Comparison of ENCODE assay signal across 15 mouse cellular contexts in the genomic region with DNA sequence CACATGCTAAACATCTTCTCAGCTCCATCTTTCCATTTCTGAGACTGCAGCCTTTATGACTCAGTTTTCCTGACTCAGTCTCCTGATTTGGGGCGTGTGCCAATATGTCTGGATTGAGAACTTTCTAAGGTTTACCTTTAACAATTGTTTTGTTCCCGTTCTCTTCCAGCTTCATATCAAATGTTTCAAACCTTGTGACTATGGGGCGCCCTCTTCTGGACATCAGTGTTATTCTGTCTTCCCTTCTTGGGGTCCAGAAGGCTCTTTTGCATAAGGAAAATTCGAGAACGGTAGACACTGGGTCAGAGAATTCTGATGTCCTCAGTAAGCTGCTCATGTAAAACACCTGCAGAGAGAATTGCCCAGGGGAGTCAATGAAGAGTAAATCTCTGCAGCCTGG. TPM values are rescaled to one million over a fixed set of nuclear protein-coding genes. Genes with fewer than 3 reads are reported as not detected.
DNase-seq lines count a peak whose midpoint lies in the region; ATAC-seq and TF ChIP-seq lines count a peak whose summit lies in the region.
"Not testable (repeated sequence)": the region's sequence is repeated elsewhere in the genome, so short reads cannot be mapped to it uniquely, and the experiment has no call there.
"Had no signal": no experiment of that assay in that cellular context is flagged by ENCODE, and none has a peak within 500 bp of the region (broad histone marks: within the 10 kb centered on the region; RNA-seq: fewer than 3 reads in every experiment).

No protein-coding gene starts in this region.

- not testable (repeated sequence) for H3K4me1 ChIP-seq in heart, adult 2 months (ENCODE audit: control insufficient read depth, insufficient read depth, low read length); lung, embryonic 14.5 days (ENCODE audit: insufficient read depth)

- 0 out of 2 replicates have a peak, but pooled peaks have one; percentile 16 for TF ChIP-seq CTCF in heart, adult 2 months (IDR thresholded peaks at IDR 0.05)
- TF ChIP-seq CTCF in lung, embryonic 14.5 days (IDR thresholded peaks at IDR 0.05; ENCODE audit: low read depth) = peak; percentile 32; the same call in 1 of the 2 replicates

- peak; percentile 34 for DNase-seq in 416B (ENCODE audit: low read depth)
- DNase-seq in adrenal gland, adult (ENCODE audit: inconsistent age in 2 of 2, low spot score in 1 of 2) = peak; percentile 37 to 82
- DNase-seq in cerebellum, postnatal 10 days = peak; percentile 53 to 55
- DNase-seq in heart, adult 2 months = not testable (repeated sequence)
- DNase-seq in kidney, adult 9 months = peak; percentile 59
- DNase-seq in layer of hippocampus, postnatal 25 days (ENCODE audit: extremely low spot score in 1 of 2, low spot score in 1 of 2) = peak; percentile 17 to 64
- peak; percentile 49 for DNase-seq in lung, embryonic 14.5 days
- peak; percentile 35 to 42 for DNase-seq in right cerebral cortex, adult 2 months (ENCODE audit: low spot score in 2 of 2)

- not testable (repeated sequence) for H3K4me2 ChIP-seq in lung, embryonic 14.5 days

- intact Hi-C loops in heart, adult 2 months (cut with DNase I) = not testable (repeated sequence)

- H3K9me3 ChIP-seq in lung, embryonic 14.5 days (ENCODE audit: low read depth, low read length) = not testable (repeated sequence)

- H3K9ac ChIP-seq in heart, adult 2 months (ENCODE audit: low read depth, low read length); lung, embryonic 14.5 days: not testable (repeated sequence)

- WGBS in heart, adult 2 months = 36% methylated on average over 5 of the region's 5 CpGs
- WGBS in lung, embryonic 14.5 days = 34% methylated on average over 5 of the region's 5 CpGs

- not testable (repeated sequence) for H3K36me3 ChIP-seq in heart, adult 2 months (ENCODE audit: control insufficient read depth, insufficient read depth, low read length); lung, embryonic 14.5 days (ENCODE audit: insufficient read depth)

- not testable (repeated sequence) for H3K27ac ChIP-seq in heart, adult 2 months; lung, embryonic 14.5 days (ENCODE audit: low read depth)

- H3K27me3 ChIP-seq in heart, adult 2 months (ENCODE audit: control insufficient read depth, insufficient read depth, low read length); lung, embryonic 14.5 days (ENCODE audit: insufficient read depth, low read length): not testable (repeated sequence)

- not testable (repeated sequence) for TF ChIP-seq POLR2A in heart, adult 2 months (IDR thresholded peaks at IDR 0.05; ENCODE audit: insufficient read depth, low read depth, low read length)

- ATAC-seq in lung, embryonic 14.5 days (ENCODE audit: insufficient read depth) = not testable (repeated sequence)

- TF ChIP-seq EP300 in heart, adult 2 months (IDR thresholded peaks at IDR 0.05; ENCODE audit: insufficient read depth, low read depth, low read length) = not testable (repeated sequence)

- not testable (repeated sequence) for H3K4me3 ChIP-seq in heart, adult 2 months; lung, embryonic 14.5 days (ENCODE audit: low read depth, low read length)

- H3K79me2 ChIP-seq in heart, adult 2 months (replicated peaks; ENCODE audit: control insufficient read depth, insufficient read depth, low read length) = not testable (repeated sequence)

RNA-seq across cellular contexts. Expression of gene Fbxw24, which starts 19.0 kb away (rescaled TPM):
- total RNA-seq in heart, adult 2 months (2021) = not detected
- not detected in 2 replicates for polyA plus RNA-seq in heart, adult 2 months (2012; rRNA removed)
- total RNA-seq in layer of hippocampus, postnatal 25 days (2021) = not detected
- not detected in 2 replicates for polyA plus RNA-seq in lung, embryonic 14.5 days (2014; fragmentation: Nextera tagmentation; extraction: Ambion mirVana)
- total RNA-seq: common myeloid progenitor, adult 5-6 weeks; gastrocnemius, postnatal 4 days; heart, postnatal 25 days had no signal
- polyA plus RNA-seq: forebrain, embryonic 12.5 days; lung, embryonic 16.5 days; midbrain, embryonic 16.5 days; stomach, embryonic 16.5 days had no signal

RNA-seq across cellular contexts. Expression of gene Fbxw15, which starts 38.8 kb away (rescaled TPM):
- not detected for total RNA-seq in heart, adult 2 months (2021)
- polyA plus RNA-seq in heart, adult 2 months (2012; rRNA removed) = not detected in 2 replicates
- total RNA-seq in layer of hippocampus, postnatal 25 days (2021) = not detected
- polyA plus RNA-seq in lung, embryonic 14.5 days (2014; fragmentation: Nextera tagmentation; extraction: Ambion mirVana) = not detected in 2 replicates
- total RNA-seq: common myeloid progenitor, adult 5-6 weeks; gastrocnemius, postnatal 4 days; heart, postnatal 25 days had no signal
- polyA plus RNA-seq: forebrain, embryonic 12.5 days; lung, embryonic 16.5 days; midbrain, embryonic 16.5 days; stomach, embryonic 16.5 days had no signal

RNA-seq across cellular contexts. Expression of gene Fbxw25, which starts 57.6 kb away (rescaled TPM):
- total RNA-seq in heart, adult 2 months (2021) = not detected
- polyA plus RNA-seq in heart, adult 2 months (2012; rRNA removed) = not detected in 2 replicates
- total RNA-seq in layer of hippocampus, postnatal 25 days (2021) = not detected
- not detected in 2 replicates for polyA plus RNA-seq in lung, embryonic 14.5 days (2014; fragmentation: Nextera tagmentation; extraction: Ambion mirVana)
- total RNA-seq: common myeloid progenitor, adult 5-6 weeks; gastrocnemius, postnatal 4 days; heart, postnatal 25 days had no signal
- polyA plus RNA-seq: forebrain, embryonic 12.5 days; lung, embryonic 16.5 days; midbrain, embryonic 16.5 days; stomach, embryonic 16.5 days had no signal
